Mouse (Mus musculus) T-helper 2 cell (primary cell): ENCODE measurements at regions not wholly inside any gene's neighbourhood (a gene's known extent, or its start where the extent isn't known, plus 50 kb on each side); places are given as distances from the start of the nearest gene placed in this dataset.

Experiments
- in situ Hi-C: fragments of 300-600 bp; cut with MboI, MseI; formaldehyde crosslinking; loops from one replicate; pipeline ENCODE4 v1.15.1; 2025; ENCODE audit warnings: high pct_unique_total_duplicates

DNA sequence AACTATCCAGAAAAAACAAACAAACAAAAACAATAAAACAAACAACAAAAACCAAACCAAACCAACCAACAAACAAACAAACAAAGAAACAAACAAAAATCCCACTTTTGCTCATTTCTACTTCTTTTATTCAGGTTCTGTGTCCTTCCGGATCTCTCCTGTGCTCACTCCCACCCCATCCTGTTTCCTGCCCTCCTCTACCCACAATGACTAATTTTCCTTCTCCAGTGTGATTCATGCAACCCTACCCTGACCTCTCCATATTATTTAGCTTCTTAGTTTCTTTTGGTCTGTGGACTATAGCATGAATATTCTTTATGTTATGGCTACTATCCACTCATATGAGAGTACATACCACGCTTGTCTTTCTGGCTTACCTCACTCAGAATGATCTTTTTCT, 1133.3 kb downstream of the Cdh18 start:
- in situ Hi-C loops: no loop called here

DNA sequence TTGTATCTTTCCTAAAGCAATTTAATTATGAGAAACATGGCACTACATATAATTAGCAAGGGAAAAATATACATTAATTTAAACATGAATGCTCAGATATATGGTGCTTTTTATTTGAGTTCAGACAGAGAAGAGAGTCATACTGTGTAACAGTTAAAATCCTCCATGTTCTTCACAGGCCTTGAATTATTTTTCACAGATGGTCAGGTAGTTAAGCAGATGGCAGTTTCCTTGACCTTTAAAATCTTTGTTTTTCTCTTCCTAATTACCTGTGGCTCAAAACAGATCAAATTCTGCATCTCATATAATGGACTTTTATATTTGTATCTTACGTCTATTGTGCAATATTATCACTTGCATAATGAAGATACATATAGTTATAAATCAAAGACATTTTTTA, 1159.8 kb downstream of the Cdh18 start:
- in situ Hi-C loops: loop anchor here (5.0 kb wide), 1 partner anchor 99 kb away; no protein-coding TSS in a partner anchor
